Mouse (Mus musculus) kidney, embryonic 14.5 days (tissue): ENCODE measurements around the gene Ext2. TPM values are rescaled to one million over a fixed set of nuclear protein-coding genes. Genes with fewer than 3 reads are reported as not detected.
A peak's percentile ranks its signal among the peaks of the same experiment; 100 is the strongest.

Experiments used
- ATAC-seq: fragments of 200-750 bp; cut with Nextera tagmentation; 2 replicates; pipeline ENCODE4 v1.8.0; 2017; ENCODE audit warnings: moderate number of reproducible peaks, mild to moderate bottlenecking, moderate TSS enrichment, moderate library complexity; ENCODE audit not compliant: low FRiP score, low TSS enrichment
- H3K27ac ChIP-seq: fragments of 300-500 bp; sonication (generic); 2 replicates; pipeline ENCODE4 v1.5.1; 2014; ENCODE audit warnings: low read depth, mild to moderate bottlenecking, low read length, moderate library complexity, mixed read lengths
- H3K27me3 ChIP-seq: fragments of 300-500 bp; sonication (generic); 2 replicates; pipeline ENCODE4 v1.6.1; 2014; ENCODE audit warnings: mild to moderate bottlenecking, low read length; ENCODE audit not compliant: control insufficient read depth, insufficient read depth
- H3K36me3 ChIP-seq: fragments of 300-500 bp; sonication (generic); 2 replicates; pipeline ENCODE4 v1.6.1; 2014; ENCODE audit warnings: low read length, mixed read lengths; ENCODE audit not compliant: control insufficient read depth, insufficient read depth
- H3K4me1 ChIP-seq: fragments of 300-500 bp; sonication (generic); 2 replicates; pipeline ENCODE4 v1.6.1; 2014; ENCODE audit warnings: low read length, mixed read lengths; ENCODE audit not compliant: control insufficient read depth, insufficient read depth
- H3K4me2 ChIP-seq: fragments of 300-500 bp; sonication (generic); replicated peaks from 2 replicates; pipeline ENCODE4 v1.6.1; 2014; ENCODE audit warnings: low read depth, mild to moderate bottlenecking, low read length
- H3K4me3 ChIP-seq: fragments of 300-500 bp; sonication (generic); 2 replicates; pipeline ENCODE4 v1.5.1; 2014; ENCODE audit warnings: mild to moderate bottlenecking, low read length
- H3K9ac ChIP-seq: fragments of 300-500 bp; sonication (generic); 2 replicates; pipeline ENCODE4 v1.6.1; 2014; ENCODE audit warnings: low read depth, mild to moderate bottlenecking, low read length, moderate library complexity
- H3K9me3 ChIP-seq: fragments of 300-500 bp; sonication (generic); 2 replicates; pipeline ENCODE4 v1.6.1; 2016; ENCODE audit warnings: low read length; ENCODE audit not compliant: control insufficient read depth
- WGBS: fragments of 180-500 bp; shearing (Covaris S2); extraction: QIAGEN DNeasy Blood & Tissue Kit; methylation state at CpG from one replicate; pipeline ENCODE4 v1.1.7; 2014; 5-methylcytosine and 5-hydroxymethylcytosine counted together
- polyA plus RNA-seq: library from polyadenylated mRNA; unstranded; fragments of >200 nt; fragmentation: Nextera tagmentation; extraction: Ambion mirVana; gene quantifications from 2 replicates; pipeline ENCODE4 v1.2.1, GENCODE M21; 2014

Gene Ext2
- polyA plus RNA-seq, 1 experiment from 2014 or later: 111 TPM

DNA sequence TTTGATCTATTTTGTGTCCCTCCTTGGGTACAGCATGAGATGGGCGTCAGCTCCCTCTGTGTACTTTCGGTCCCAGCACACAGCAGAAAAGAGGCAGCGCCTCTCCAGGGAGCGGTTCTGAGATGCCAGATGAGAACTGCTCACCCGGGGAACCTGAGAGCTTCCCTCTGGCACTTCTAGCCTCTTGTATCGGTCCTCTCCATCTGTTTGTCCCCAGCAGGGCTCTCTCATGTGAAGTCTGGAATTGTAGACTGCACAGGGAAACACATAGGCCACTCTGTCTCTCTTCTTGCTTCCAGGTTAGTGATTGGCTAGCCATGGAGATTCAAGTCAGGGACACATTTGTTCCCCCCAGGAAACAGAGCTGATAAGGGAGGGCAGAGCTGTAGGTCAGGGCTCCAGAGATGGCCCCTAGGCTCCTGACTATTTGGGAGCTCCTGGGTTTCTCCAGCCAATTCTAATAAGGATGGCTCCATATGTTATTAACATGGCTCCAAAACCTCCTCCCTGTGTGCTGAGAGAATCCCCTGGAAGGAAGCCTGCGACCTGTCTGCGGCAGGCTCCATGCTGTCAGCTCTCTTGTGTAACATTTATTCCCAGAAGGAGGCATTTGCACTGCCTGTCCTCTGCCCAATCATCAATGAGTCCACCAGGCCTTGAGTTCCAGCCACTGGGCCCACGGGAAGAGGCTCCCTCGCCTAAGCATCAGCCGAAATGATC is 167.9 kb downstream of the Ext2 start:
- no peak for ATAC-seq
- Histone ChIP-seq H3K4me3 (no peak overlapping the region), H3K4me1 (no peaks in the 10 kb centered on the region), H3K27ac (no peak overlapping the region), H3K9me3 (no peaks in the 10 kb centered on the region), H3K4me2 (no peak overlapping the region), H3K9ac (no peak overlapping the region), H3K27me3 (peaks cover 36% of the 10 kb centered on the region), H3K36me3 (no peaks in the 10 kb centered on the region)
- 71% methylated on average over 11 of the region's 11 CpGs for WGBS

GRCm38 (mm10) chr2:93649243-93649870 is 173.0 kb downstream of the Ext2 start:
- no peak for ATAC-seq
- no peak overlapping the region for H3K4me2 ChIP-seq
- no peak overlapping the region for H3K9ac ChIP-seq
- H3K4me1 ChIP-seq: 0 out of 2 replicates have a peak, but pooled peaks cover 3% of the 10 kb centered on the region
- 51% methylated on average over 4 of the region's 4 CpGs for WGBS
- H3K27me3 ChIP-seq: peaks cover 75% of the 10 kb centered on the region
- H3K27ac ChIP-seq: no peak overlapping the region
- H3K4me3 ChIP-seq: no peak overlapping the region
- H3K36me3 ChIP-seq: no peaks in the 10 kb centered on the region
- no peaks in the 10 kb centered on the region for H3K9me3 ChIP-seq

DNA sequence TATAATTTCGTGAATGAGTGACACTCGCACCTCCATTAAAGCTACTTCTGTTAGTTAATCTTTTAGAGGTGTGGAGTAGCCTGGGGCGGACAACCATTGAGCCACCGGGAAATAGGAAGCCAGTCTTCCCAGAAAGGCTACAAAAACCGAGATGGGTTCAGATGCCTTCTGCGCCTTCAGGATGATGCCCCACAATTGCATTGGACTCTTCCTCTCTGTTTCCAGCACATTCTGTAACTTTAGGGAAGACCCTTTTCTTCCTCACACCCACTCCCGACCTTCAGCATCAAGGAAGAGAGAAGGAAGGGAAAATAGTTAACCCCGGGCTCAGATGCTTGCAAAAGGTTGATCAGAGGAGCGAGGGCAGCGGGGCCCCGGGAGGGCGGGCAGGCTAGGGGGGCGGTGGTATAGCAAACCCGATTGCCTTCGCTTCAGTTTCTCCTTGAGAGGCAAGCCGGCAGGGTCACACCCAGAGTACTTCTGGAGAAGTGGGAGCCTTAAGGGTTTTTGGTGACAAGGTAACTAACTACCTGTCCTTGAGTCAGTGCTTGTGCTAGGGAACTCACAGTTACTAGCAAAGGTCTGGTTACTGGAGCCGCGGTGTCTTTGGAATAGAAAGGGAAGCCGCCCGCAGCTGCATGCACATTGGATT is 174.3 kb downstream of the Ext2 start:
- 1% methylated on average over 20 of the region's 20 CpGs for WGBS
- H3K27ac ChIP-seq: no peak overlapping the region
- H3K4me1 ChIP-seq: 0 out of 2 replicates have a peak, but pooled peaks cover 3% of the 10 kb centered on the region
- H3K9me3 ChIP-seq: no peaks in the 10 kb centered on the region
- H3K36me3 ChIP-seq: no peaks in the 10 kb centered on the region
- no peak overlapping the region for H3K9ac ChIP-seq
- no peak for ATAC-seq
- no peak overlapping the region for H3K4me3 ChIP-seq
- peaks cover 82% of the 10 kb centered on the region for H3K27me3 ChIP-seq
- H3K4me2 ChIP-seq: no peak overlapping the region

GRCm38 (mm10) chr2:93647051-93647923 is 175.1 kb downstream of the Ext2 start:
- H3K4me3 ChIP-seq: peak overlapping the region; percentile 19
- no peak for ATAC-seq
- peaks cover 87% of the 10 kb centered on the region for H3K27me3 ChIP-seq
- no peaks in the 10 kb centered on the region for H3K36me3 ChIP-seq
- no peak overlapping the region for H3K9ac ChIP-seq
- H3K4me2 ChIP-seq: peak overlapping the region; percentile 27
- peaks cover 7% of the 10 kb centered on the region; the same call in 1 of the 2 replicates for H3K4me1 ChIP-seq
- H3K9me3 ChIP-seq: no peaks in the 10 kb centered on the region
- H3K27ac ChIP-seq: no peak overlapping the region
- 2% methylated on average over 44 of the region's 44 CpGs for WGBS

- Histone ChIP-seq H3K4me1 (peaks cover 16% of the 10 kb centered on the region), H3K9ac (no peak overlapping the region), H3K27me3 (peaks cover 96% of the 10 kb centered on the region), H3K9me3 (no peaks in the 10 kb centered on the region), H3K36me3 (no peaks in the 10 kb centered on the region), H3K4me2 (peak overlapping the region; percentile 24), H3K27ac (no peak overlapping the region), H3K4me3 (peak overlapping the region; percentile 27)
- no peak for ATAC-seq
- 6% methylated on average over 33 of the region's 33 CpGs for WGBS
Observed at GRCm38 (mm10) chr2:93645626-93646320, 176.6 kb downstream of the Ext2 start.

GRCm38 (mm10) chr2:93645197-93645596 is 177.2 kb downstream of the Ext2 start:
- 22% methylated on average over 10 of the region's 10 CpGs for WGBS
- H3K4me3 ChIP-seq: no peak overlapping the region
- H3K27me3 ChIP-seq: peaks cover 96% of the 10 kb centered on the region
- H3K4me2 ChIP-seq: no peak overlapping the region
- no peak overlapping the region for H3K27ac ChIP-seq
- H3K9ac ChIP-seq: no peak overlapping the region
- H3K9me3 ChIP-seq: no peaks in the 10 kb centered on the region
- H3K4me1 ChIP-seq: peaks cover 16% of the 10 kb centered on the region
- no peaks in the 10 kb centered on the region for H3K36me3 ChIP-seq
- ATAC-seq: no peak

DNA sequence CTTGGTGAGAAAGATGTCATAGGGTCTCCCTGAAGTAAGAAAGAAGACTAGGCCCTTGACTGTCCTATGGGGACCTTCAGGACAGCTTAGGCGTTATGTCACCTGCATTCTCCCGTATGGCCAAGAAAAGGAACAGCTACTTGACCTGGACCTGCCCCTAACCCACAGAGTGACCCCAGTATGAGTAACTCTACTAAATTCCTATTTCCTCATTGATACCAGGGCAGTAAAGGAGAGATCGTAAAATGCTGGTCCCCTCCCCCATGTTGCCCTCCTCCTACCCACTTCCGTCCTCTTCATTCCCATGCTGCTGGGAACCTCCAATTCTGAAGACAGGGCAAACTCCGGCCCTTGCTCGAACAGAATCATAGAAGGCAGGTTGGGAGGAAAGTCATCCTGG is 177.6 kb downstream of the Ext2 start:
- H3K27me3 ChIP-seq: peaks cover 97% of the 10 kb centered on the region
- H3K9ac ChIP-seq: no peak overlapping the region
- H3K4me2 ChIP-seq: no peak overlapping the region
- no peaks in the 10 kb centered on the region for H3K36me3 ChIP-seq
- WGBS: 26% methylated on average over 6 of the region's 6 CpGs
- peaks cover 16% of the 10 kb centered on the region for H3K4me1 ChIP-seq
- H3K27ac ChIP-seq: no peak overlapping the region
- no peaks in the 10 kb centered on the region for H3K9me3 ChIP-seq
- ATAC-seq: no peak
- H3K4me3 ChIP-seq: no peak overlapping the region

GRCm38 (mm10) chr2:93644234-93644633 is 178.1 kb downstream of the Ext2 start:
- no peaks in the 10 kb centered on the region for H3K36me3 ChIP-seq
- H3K27ac ChIP-seq: no peak overlapping the region
- peaks cover 97% of the 10 kb centered on the region for H3K27me3 ChIP-seq
- 28% methylated on average over 4 of the region's 4 CpGs for WGBS
- H3K4me2 ChIP-seq: no peak overlapping the region
- peaks cover 16% of the 10 kb centered on the region for H3K4me1 ChIP-seq
- no peak overlapping the region for H3K9ac ChIP-seq
- H3K9me3 ChIP-seq: no peaks in the 10 kb centered on the region
- no peak overlapping the region for H3K4me3 ChIP-seq
- ATAC-seq: no peak
